Mouse (Mus musculus) erythroblast, embryonic 14.5 days (primary cell): ENCODE data around the gene 4930590J08Rik.

Experiments used
- GATA1 ChIP-seq: IDR thresholded peaks from 2 replicates; pipeline ENCODE4 v1.6.1; 2012; ENCODE audit warnings: low read length, inconsistent platforms, mixed read lengths
- TAL1 ChIP-seq: IDR thresholded peaks from 3 replicates; pipeline ENCODE4 v1.6.1; 2012; ENCODE audit warnings: low read length, inconsistent platforms, mixed read lengths

DNA sequence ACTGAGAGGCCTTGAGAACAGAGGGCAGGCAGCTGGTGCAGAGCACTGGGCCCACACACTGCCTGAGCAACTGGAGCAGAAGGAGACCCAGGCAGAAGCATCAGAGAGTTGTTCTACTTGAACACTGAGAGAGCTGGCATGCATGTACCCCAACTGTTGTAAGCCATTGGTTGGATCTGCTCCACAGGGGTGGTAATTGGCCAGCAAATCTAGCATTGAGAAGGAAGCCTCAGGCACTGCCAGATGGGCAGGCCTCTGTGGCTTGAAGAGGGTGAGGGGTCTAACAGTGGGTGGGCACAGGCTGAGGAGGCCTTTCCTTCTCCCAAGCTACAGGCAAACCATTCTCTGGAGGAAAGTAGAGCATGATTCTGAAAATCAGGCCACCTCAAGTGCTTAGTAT is 39.8 kb upstream of the 4930590J08Rik start:
- TF ChIP-seq TAL1, result no peak
- TF ChIP-seq GATA1, result no peak
